ENCODE assay signal across 8 mouse cellular contexts in the genomic region with DNA sequence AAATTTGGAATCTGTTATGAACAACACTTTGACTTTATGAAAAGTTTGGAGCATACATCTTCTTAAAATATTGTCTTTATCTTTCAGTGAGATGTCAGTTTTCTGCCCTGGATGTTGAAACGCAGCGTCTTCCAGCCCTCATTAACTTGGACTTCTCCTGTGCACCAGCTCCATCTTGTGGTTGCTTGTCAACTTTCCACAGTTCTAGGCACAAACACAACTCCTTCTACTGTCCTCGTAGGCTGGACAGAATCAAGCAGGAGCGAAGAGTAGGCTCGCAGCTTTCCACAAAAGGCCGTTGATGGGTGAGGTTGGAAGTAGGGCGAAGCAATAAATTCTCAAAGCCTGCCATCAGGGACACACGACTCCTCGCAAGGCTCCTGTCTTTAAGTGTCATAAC.
DNase-seq lines count a peak whose midpoint lies in the region; ATAC-seq and TF ChIP-seq lines count a peak whose summit lies in the region.

No protein-coding gene starts in this region.

- intact Hi-C loops in left cerebral cortex, adult 2 months (cut with DNase I): loop anchor here (1.0 to 10.0 kb wide), 6 partner anchors 101 to 639 kb away; a partner anchor contains a TSS

- no peak overlapping the region for H3K9ac ChIP-seq in midbrain, embryonic 16.5 days (ENCODE audit: low read depth, low read length)

- H3K4me3 ChIP-seq in spleen, adult 2 months (ENCODE audit: extremely low read depth, insufficient read depth, insufficient read length): no peak overlapping the region
- peak overlapping the region; percentile 32 for H3K4me3 ChIP-seq in left cerebral cortex, adult 2 months
- no peak overlapping the region for H3K4me3 ChIP-seq in midbrain, embryonic 16.5 days (ENCODE audit: low read depth, low read length)

- H3K27me3 ChIP-seq in spleen, adult 2 months (ENCODE audit: control insufficient read depth, insufficient read depth, low read length): no peaks in the 10 kb centered on the region
- H3K27me3 ChIP-seq in midbrain, embryonic 16.5 days (ENCODE audit: control insufficient read depth, insufficient read depth, low read depth, low read length): no peaks in the 10 kb centered on the region

- WGBS in spleen, adult 2 months: 51% methylated on average over 9 of the region's 9 CpGs
- WGBS in midbrain, embryonic 16.5 days: 55% methylated on average over 9 of the region's 9 CpGs

- H3K36me3 ChIP-seq in spleen, adult 2 months (ENCODE audit: control insufficient read depth, insufficient read depth, low read length): no peaks in the 10 kb centered on the region
- no peaks in the 10 kb centered on the region for H3K36me3 ChIP-seq in midbrain, embryonic 16.5 days (ENCODE audit: control insufficient read depth, insufficient read depth, low read length)

- H3K4me1 ChIP-seq in spleen, adult 2 months (ENCODE audit: control insufficient read depth, insufficient read depth, insufficient read length): no peaks in the 10 kb centered on the region
- H3K4me1 ChIP-seq in midbrain, embryonic 16.5 days (ENCODE audit: control insufficient read depth, insufficient read depth, low read length): no peaks in the 10 kb centered on the region

- H3K27ac ChIP-seq in spleen, adult 2 months (ENCODE audit: insufficient read depth, low read length): no peak overlapping the region
- no peak overlapping the region for H3K27ac ChIP-seq in left cerebral cortex, adult 2 months
- H3K27ac ChIP-seq in midbrain, embryonic 16.5 days (ENCODE audit: low read length): no peak overlapping the region

- TF ChIP-seq POLR2A in spleen, adult 2 months (IDR thresholded peaks at IDR 0.05; ENCODE audit: low read depth, low read length): no peak

- 0 out of 2 replicates have a peak, but pooled peaks have one; percentile 49 for ATAC-seq in midbrain, embryonic 16.5 days

- peak; percentile 30; the same call in 1 of the 2 replicates for TF ChIP-seq CTCF in spleen, adult 2 months (IDR thresholded peaks at IDR 0.05; ENCODE audit: extremely low read depth, insufficient read depth, insufficient read length, insufficient replicate concordance)
- peak; percentile 88 for TF ChIP-seq CTCF in left cerebral cortex, adult 2 months (IDR thresholded peaks at IDR 0.05)

- no peak overlapping the region for H3K4me2 ChIP-seq in midbrain, embryonic 16.5 days (ENCODE audit: low read length)

- H3K9me3 ChIP-seq in midbrain, embryonic 16.5 days (replicated peaks; ENCODE audit: control insufficient read depth, low read length, poor library complexity, severe bottlenecking): peaks cover 3% of the 10 kb centered on the region; the same call in 1 of the 2 replicates

- no peak for DNase-seq in spleen, adult 2 months (ENCODE audit: low read depth in 1 of 2, low spot score in 2 of 2)
- no peak for DNase-seq in spleen, adult 12 weeks (ENCODE audit: low spot score)
- DNase-seq in cerebellum, adult 18-20 months: peak; percentile 82 to 87
- DNase-seq in forelimb bud, embryonic 11.5 days (ENCODE audit: low read depth, low spot score): peak; percentile 56
- peak; percentile 26 for DNase-seq in induced T-regulatory cell, adult 2 months (ENCODE audit: low read depth)
- DNase-seq in left cerebral cortex, adult 2 months (ENCODE audit: extremely low spot score in 1 of 2, low spot score in 2 of 2): peak; percentile 73 to 75
- peak; percentile 56 to 62 for DNase-seq in urinary bladder, postnatal 36 days (ENCODE audit: low spot score in 2 of 2)

Comparison
In these comparisons a context has a peak if more than half of its experiments do, and no peak if none do; other contexts are left out.
1. DNase-seq: peak in cerebellum, adult 18-20 months (2 of 2), forelimb bud, embryonic 11.5 days (single experiment), induced T-regulatory cell, adult 2 months (single experiment), left cerebral cortex, adult 2 months (2 of 2) and urinary bladder, postnatal 36 days (2 of 2); none in spleen, adult 2 months (0 of 2) and spleen, adult 12 weeks (single experiment).